Mouse (Mus musculus) ES-Bruce4 (cell line): ENCODE measurements around the gene Slc2a12. TPM values are rescaled to one million over a fixed set of nuclear protein-coding genes. Genes with fewer than 3 reads are reported as not detected.

Source experiments
- H3K27ac ChIP-seq: 2 replicates; pipeline ENCODE4 v1.5.1; 2012; ENCODE audit warnings: low read length, inconsistent platforms; ENCODE audit not compliant: insufficient read depth
- H3K27me3 ChIP-seq: 2 replicates; pipeline ENCODE4 v1.6.1; 2012; ENCODE audit warnings: mild to moderate bottlenecking, low read length, inconsistent platforms; ENCODE audit not compliant: control insufficient read depth, poor library complexity, insufficient read depth, severe bottlenecking
- H3K36me3 ChIP-seq: 2 replicates; pipeline ENCODE4 v1.6.1; 2012; ENCODE audit warnings: inconsistent platforms, mild to moderate bottlenecking, low read length, moderate library complexity; ENCODE audit not compliant: control insufficient read depth, poor library complexity, insufficient read depth, severe bottlenecking
- H3K4me1 ChIP-seq: one replicate; pipeline ENCODE4 v1.8.1; 2011; ENCODE audit warnings: low read length; ENCODE audit not compliant: control insufficient read depth, insufficient read depth
- H3K4me3 ChIP-seq: 2 replicates; pipeline ENCODE4 v1.5.1; 2011; ENCODE audit warnings: low read depth, mild to moderate bottlenecking, low read length
- H3K9ac ChIP-seq: 2 replicates; pipeline ENCODE4 v1.6.1; 2012; ENCODE audit warnings: low read depth, mild to moderate bottlenecking, inconsistent platforms; ENCODE audit not compliant: poor library complexity, severe bottlenecking
- H3K9me3 ChIP-seq: replicated peaks from 2 replicates; pipeline ENCODE4 v1.6.1; 2012; ENCODE audit warnings: mild to moderate bottlenecking, low read length, inconsistent platforms; ENCODE audit not compliant: control insufficient read depth, poor library complexity, insufficient read depth, severe bottlenecking
- CTCF ChIP-seq: IDR thresholded peaks from one replicate; pipeline ENCODE4 v1.8.1; 2011; ENCODE audit warnings: low read depth, low read length
- EP300 ChIP-seq: IDR thresholded peaks from 2 replicates; pipeline ENCODE4 v1.6.1; 2011; ENCODE audit warnings: low read depth, low read length; ENCODE audit not compliant: insufficient read depth
- POLR2A ChIP-seq: IDR thresholded peaks from one replicate; pipeline ENCODE4 v1.8.1; 2011; ENCODE audit warnings: low read length; ENCODE audit not compliant: insufficient read depth
- polyA plus RNA-seq: library from polyadenylated mRNA; stranded (reverse); fragments of >200 nt; gene quantifications from 2 replicates; pipeline ENCODE4 v1.2.4, GENCODE M21; 2011; ENCODE audit warnings: low read depth; ENCODE audit not compliant: missing spikeins, insufficient read depth, insufficient read length

Gene Slc2a12
- polyA plus RNA-seq, 1 experiment = 1.5 TPM

GRCm38 (mm10) chr10:22653820-22654219 lies 9.0 kb downstream of the Slc2a12 start:
- no peak overlapping the region for H3K4me3 ChIP-seq
- H3K4me1 ChIP-seq = no peaks in the 10 kb centered on the region
- TF ChIP-seq POLR2A (no peak), CTCF (no peak), EP300 (no peak)
- no peaks in the 10 kb centered on the region for H3K9me3 ChIP-seq
- no peak overlapping the region for H3K9ac ChIP-seq
- no peak overlapping the region for H3K27ac ChIP-seq
- no peaks in the 10 kb centered on the region for H3K27me3 ChIP-seq
- H3K36me3 ChIP-seq = no peaks in the 10 kb centered on the region

GRCm38 (mm10) chr10:22658534-22659385 lies 13.9 kb downstream of the Slc2a12 start:
- H3K36me3 ChIP-seq = no peaks in the 10 kb centered on the region
- H3K27me3 ChIP-seq = no peaks in the 10 kb centered on the region
- no peak overlapping the region for H3K9ac ChIP-seq
- no peaks in the 10 kb centered on the region for H3K4me1 ChIP-seq
- TF ChIP-seq CTCF (no peak), POLR2A (no peak), EP300 (no peak)
- no peak overlapping the region for H3K27ac ChIP-seq
- H3K9me3 ChIP-seq = no peaks in the 10 kb centered on the region
- H3K4me3 ChIP-seq = no peak overlapping the region

GRCm38 (mm10) chr10:22659386-22659725 lies 14.5 kb downstream of the Slc2a12 start:
- no peak for TF ChIP-seq POLR2A
- TF ChIP-seq EP300 = no peak
- TF ChIP-seq CTCF = no peak
- H3K4me3 ChIP-seq = no peak overlapping the region
- no peaks in the 10 kb centered on the region for H3K4me1 ChIP-seq
- H3K9ac ChIP-seq = no peak overlapping the region
- no peaks in the 10 kb centered on the region for H3K9me3 ChIP-seq
- H3K36me3 ChIP-seq = no peaks in the 10 kb centered on the region
- H3K27ac ChIP-seq = no peak overlapping the region
- no peaks in the 10 kb centered on the region for H3K27me3 ChIP-seq

GRCm38 (mm10) chr10:22660286-22661000 lies 15.6 kb downstream of the Slc2a12 start:
- no peaks in the 10 kb centered on the region for H3K27me3 ChIP-seq
- H3K36me3 ChIP-seq = no peaks in the 10 kb centered on the region

GRCm38 (mm10) chr10:22668509-22668908 lies 23.7 kb downstream of the Slc2a12 start:
- H3K4me1 ChIP-seq = no peaks in the 10 kb centered on the region
- H3K4me3 ChIP-seq = no peak overlapping the region
- no peak overlapping the region for H3K27ac ChIP-seq
- H3K9me3 ChIP-seq = no peaks in the 10 kb centered on the region
- H3K27me3 ChIP-seq = no peaks in the 10 kb centered on the region
- no peaks in the 10 kb centered on the region for H3K36me3 ChIP-seq
- H3K9ac ChIP-seq = no peak overlapping the region
- TF ChIP-seq CTCF (no peak), EP300 (no peak), POLR2A (no peak)

More at GRCm38 (mm10) chr10:22660286-22661000, 15.6 kb downstream of the Slc2a12 start:
- TF ChIP-seq EP300 = no peak
- H3K9me3 ChIP-seq = no peaks in the 10 kb centered on the region
- H3K9ac ChIP-seq = no peak overlapping the region
- H3K27ac ChIP-seq = no peak overlapping the region
- H3K4me1 ChIP-seq = no peaks in the 10 kb centered on the region
- no peak overlapping the region for H3K4me3 ChIP-seq

GRCm38 (mm10) chr10:22674176-22674575 lies 29.4 kb downstream of the Slc2a12 start:
- H3K4me3 ChIP-seq = no peak overlapping the region
- no peaks in the 10 kb centered on the region for H3K4me1 ChIP-seq
- H3K36me3 ChIP-seq = no peaks in the 10 kb centered on the region
- TF ChIP-seq EP300 (no peak), POLR2A (no peak), CTCF (no peak)
- H3K9ac ChIP-seq = no peak overlapping the region
- H3K27me3 ChIP-seq = no peaks in the 10 kb centered on the region
- no peak overlapping the region for H3K27ac ChIP-seq
- H3K9me3 ChIP-seq = no peaks in the 10 kb centered on the region
